Mouse (Mus musculus) kidney, adult 2 months (tissue): ENCODE measurements around the gene Slc4a7. TPM values are rescaled to one million over a fixed set of nuclear protein-coding genes. Genes with fewer than 3 reads are reported as not detected.

ENCODE experiments used
- DNase-seq: peaks from one replicate; pipeline ENCODE4 v3.0.0; 2021
- H3K27ac ChIP-seq: fragments of 200-500 bp; 2 replicates; pipeline ENCODE4 v1.5.1; 2012; ENCODE audit warnings: low read depth, low read length, control low read depth, inconsistent platforms; ENCODE audit not compliant: insufficient read depth
- H3K27me3 ChIP-seq: fragments of 200-500 bp; replicated peaks from 2 replicates; pipeline ENCODE4 v1.6.1; 2012; ENCODE audit warnings: mild to moderate bottlenecking, moderate library complexity, low read length, inconsistent platforms; ENCODE audit not compliant: control insufficient read depth, insufficient read depth
- H3K36me3 ChIP-seq: fragments of 200-500 bp; 2 replicates; pipeline ENCODE4 v1.6.1; 2012; ENCODE audit warnings: mild to moderate bottlenecking, moderate library complexity, low read length, inconsistent platforms; ENCODE audit not compliant: control insufficient read depth, insufficient read depth
- H3K4me1 ChIP-seq: fragments of 200-500 bp; 2 replicates; pipeline ENCODE4 v1.6.1; 2011; ENCODE audit warnings: low read length; ENCODE audit not compliant: control insufficient read depth, insufficient read depth
- H3K4me3 ChIP-seq: fragments of 200-500 bp; 2 replicates; pipeline ENCODE4 v1.5.1; 2011; ENCODE audit warnings: mild to moderate bottlenecking, low read depth, low read length, control low read depth; ENCODE audit not compliant: insufficient read depth
- CTCF ChIP-seq: fragments of 200-500 bp; conservative IDR thresholded peaks from 2 replicates; pipeline ENCODE4 v1.5.1; 2011; ENCODE audit warnings: low read depth, mild to moderate bottlenecking, control low read depth, low read length, moderate library complexity, mixed read lengths; ENCODE audit not compliant: insufficient read depth, insufficient read length
- POLR2A ChIP-seq: fragments of 200-500 bp; IDR thresholded peaks from one replicate; pipeline ENCODE4 v1.6.1; 2011; ENCODE audit warnings: low read depth, low read length, control low read depth
- WGBS: fragments of 180-500 bp; shearing (Covaris S2); methylation state at CpG from one replicate; pipeline ENCODE4 v1.1.7; 2018; 5-methylcytosine and 5-hydroxymethylcytosine counted together
- polyA plus RNA-seq: library from polyadenylated mRNA; depleted of rRNA; stranded (reverse); fragments of >200 nt; gene quantifications from 2 replicates; pipeline ENCODE4 v1.2.3, GENCODE M21; 2012; rRNA removed

Slc4a7 gene
- polyA plus RNA-seq, 1 experiment: 1.5 TPM

GRCm38 (mm10) chr14:14834266-14834665 is 132.2 kb downstream of the Slc4a7 start:
- DNase-seq: no peak
- TF ChIP-seq POLR2A (no peak), CTCF (no peak)
- H3K27ac ChIP-seq: no peak overlapping the region
- H3K36me3 ChIP-seq: no peaks in the 10 kb centered on the region
- H3K4me3 ChIP-seq: no peak overlapping the region
- no peaks in the 10 kb centered on the region for H3K4me1 ChIP-seq
- WGBS: 90% methylated on average over 2 of the region's 2 CpGs
- H3K27me3 ChIP-seq: no peaks in the 10 kb centered on the region

- Histone ChIP-seq H3K27ac (no peak overlapping the region), H3K27me3 (no peaks in the 10 kb centered on the region), H3K4me3 (no peak overlapping the region), H3K4me1 (no peaks in the 10 kb centered on the region), H3K36me3 (no peaks in the 10 kb centered on the region)
- TF ChIP-seq POLR2A (no peak), CTCF (no peak)
- no peak for DNase-seq
- 70% methylated on average over 4 of the region's 4 CpGs for WGBS
Observed at GRCm38 (mm10) chr14:14837627-14838026, 135.5 kb downstream of the Slc4a7 start.

GRCm38 (mm10) chr14:14838109-14838508 is 136.0 kb downstream of the Slc4a7 start:
- WGBS: 55% methylated on average over 1 of the region's 1 CpGs
- no peaks in the 10 kb centered on the region for H3K27me3 ChIP-seq
- H3K36me3 ChIP-seq: no peaks in the 10 kb centered on the region
- TF ChIP-seq CTCF: no peak
- TF ChIP-seq POLR2A: no peak
- DNase-seq: peak; percentile 14
- no peaks in the 10 kb centered on the region for H3K4me1 ChIP-seq
- no peak overlapping the region for H3K27ac ChIP-seq
- no peak overlapping the region for H3K4me3 ChIP-seq

GRCm38 (mm10) chr14:14842734-14843530 is 140.9 kb downstream of the Slc4a7 start:
- no peak overlapping the region for H3K4me3 ChIP-seq
- H3K27me3 ChIP-seq: no peaks in the 10 kb centered on the region
- no peak for TF ChIP-seq POLR2A
- no peak for TF ChIP-seq CTCF
- H3K36me3 ChIP-seq: no peaks in the 10 kb centered on the region
- 75% methylated on average over 8 of the region's 8 CpGs for WGBS
- DNase-seq: peak; percentile 2
- H3K4me1 ChIP-seq: no peaks in the 10 kb centered on the region
- H3K27ac ChIP-seq: no peak overlapping the region

Other genes starting within 250 kb of the Slc4a7 start
- gene Nek10, start 101.1 kb downstream of the Slc4a7 start, polyA plus RNA-seq: 0.04 TPM in 1 of 2 replicates, not detected in the other